Mouse (Mus musculus): ENCODE measurements around the gene Slc39a3.

GRCm38 (mm10) chr10:81022744-81023143 lies 14.5 kb downstream of the Slc39a3 start:
- TF ChIP-seq POLR2A (IDR thresholded peaks at IDR 0.05; ENCODE audit: insufficient read depth, low read depth, low read length), result no peak
- no peak for TF ChIP-seq CTCF (IDR thresholded peaks at IDR 0.05; ENCODE audit: insufficient read depth, low read depth, low read length)

Data from olfactory bulb, adult 2 months (tissue).